Mouse (Mus musculus): ENCODE results near the gene Nav3. TPM values are rescaled to one million over a fixed set of nuclear protein-coding genes. Genes with fewer than 3 reads are reported as not detected.
A peak's percentile ranks its signal among the peaks of the same experiment; 100 is the strongest.

Gene Nav3
- total RNA-seq, 4 experiments from 2014 or later: 78.0 to 87.9 (median 83.6) TPM

- peak; percentile 60 to 61 for DNase-seq (ENCODE audit: low spot score in 2 of 2)
Measured at GRCm38 (mm10) chr10:110192026-110192805, 263.8 kb downstream of the Nav3 start.

DNA sequence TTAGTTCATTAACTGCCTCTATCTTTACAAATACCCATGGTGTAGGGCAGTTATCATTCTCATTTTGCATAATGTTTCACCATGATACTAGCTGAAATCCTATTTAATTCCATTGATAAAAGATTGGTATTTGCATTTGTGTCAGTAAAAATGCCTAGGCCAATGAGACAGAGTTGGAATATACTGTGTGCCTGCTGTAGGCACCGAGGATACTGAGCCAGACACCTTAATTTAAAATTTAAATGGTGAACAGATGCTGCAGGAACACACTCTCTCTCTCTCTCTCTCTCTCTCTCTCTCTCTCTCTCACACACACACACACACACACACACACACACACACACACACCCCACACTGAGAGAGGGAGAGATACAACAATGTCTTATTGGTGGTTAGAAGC lies 269.8 kb downstream of the Nav3 start:
- DNase-seq (ENCODE audit: low spot score in 2 of 2): no peak

DNA sequence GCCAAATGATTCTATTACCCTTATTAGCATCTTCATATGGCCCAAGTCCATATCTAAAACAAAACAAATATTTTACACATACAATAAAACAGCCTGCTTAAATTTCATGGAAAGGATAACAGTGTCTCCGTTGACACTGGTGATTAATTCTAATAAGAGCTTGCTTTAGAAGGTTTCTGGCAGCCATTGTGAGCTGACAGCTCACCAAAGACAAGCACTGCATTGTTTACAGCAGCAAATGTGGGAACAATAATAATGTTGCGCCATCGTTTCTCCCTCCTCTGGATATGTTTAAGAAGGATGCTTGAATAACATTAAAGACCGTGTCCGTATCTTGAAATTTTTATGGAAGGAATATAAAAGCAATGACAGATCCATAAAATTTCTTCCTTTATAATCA lies 280.1 kb downstream of the Nav3 start:
- no peak for DNase-seq (ENCODE audit: low spot score in 2 of 2)

DNA sequence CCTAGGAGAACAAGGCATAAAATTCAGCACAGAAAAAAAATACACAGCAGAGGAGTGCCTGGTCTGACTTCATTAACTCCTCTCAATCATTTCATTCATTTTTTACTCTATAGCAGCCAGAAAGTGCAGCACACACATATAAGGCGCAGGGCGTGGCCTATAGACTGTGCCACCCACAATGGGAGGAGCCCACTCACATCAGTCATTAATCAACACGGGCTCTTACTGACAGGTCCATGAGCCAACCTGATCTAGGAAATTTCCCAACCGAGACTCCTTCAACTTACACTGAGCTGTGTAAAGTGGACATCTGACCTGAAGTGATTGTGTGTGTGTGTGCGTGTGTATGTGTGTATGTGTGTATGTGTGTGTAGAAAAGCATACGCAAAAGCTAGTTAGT lies 286.6 kb downstream of the Nav3 start:
- DNase-seq (ENCODE audit: low spot score in 2 of 2): no peak

DNA sequence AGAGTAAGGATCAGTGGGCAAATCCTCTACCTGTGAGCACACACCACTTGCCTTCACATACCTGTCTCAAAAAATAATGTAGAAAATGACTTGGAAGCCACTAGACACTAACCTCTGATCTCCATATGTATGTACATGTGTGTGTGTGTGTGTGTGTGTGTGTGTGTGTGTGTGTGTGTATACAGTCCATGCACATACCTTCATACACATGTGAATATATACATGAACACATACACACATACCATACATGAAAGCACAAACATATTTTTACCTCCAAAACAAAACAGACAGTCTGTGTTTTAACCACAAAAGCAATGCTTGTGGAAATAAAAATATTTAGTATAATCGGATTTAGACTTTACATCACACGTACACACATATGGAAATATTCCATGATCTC lies 287.1 kb downstream of the Nav3 start:
- no peak for DNase-seq (ENCODE audit: low spot score in 2 of 2)

DNA sequence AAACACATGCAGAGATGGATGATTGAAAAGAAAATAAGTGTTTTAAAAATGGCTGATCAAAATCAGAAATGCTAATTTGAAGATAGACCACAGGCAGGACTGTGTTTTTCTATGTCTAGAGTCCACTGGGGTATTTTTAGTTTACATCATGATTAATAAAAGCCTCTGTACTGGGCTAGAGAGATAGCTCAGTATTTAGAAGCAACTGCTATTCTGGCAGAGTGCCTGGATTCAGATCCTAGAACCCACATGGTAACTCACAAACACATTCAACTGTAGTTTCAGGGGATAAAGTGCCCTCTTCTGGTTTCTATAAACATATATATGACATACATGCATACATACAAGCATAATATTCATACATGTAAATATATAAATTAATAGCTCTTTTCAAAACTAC lies 293.4 kb downstream of the Nav3 start:
- no peak for DNase-seq (ENCODE audit: low spot score in 2 of 2)

DNA sequence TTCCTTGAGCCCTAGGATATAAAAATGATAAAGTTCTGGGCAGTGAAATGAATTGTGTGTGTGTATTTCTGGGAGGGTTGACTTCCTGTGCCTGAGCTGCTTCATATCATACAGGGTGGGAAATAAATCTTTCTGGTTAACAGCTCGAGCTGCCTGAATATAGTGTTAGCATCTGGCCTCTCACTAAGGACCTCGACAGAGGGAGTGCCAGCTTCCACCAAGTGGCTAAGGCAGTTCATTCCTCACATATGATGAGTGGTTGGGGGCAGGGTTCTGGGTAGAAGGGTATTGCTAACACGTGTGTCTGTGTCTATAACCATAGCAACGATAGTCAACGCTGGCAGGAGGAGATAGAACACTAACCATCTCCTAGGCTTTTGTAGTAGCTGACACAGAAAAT lies 295.1 kb downstream of the Nav3 start:
- DNase-seq (ENCODE audit: low spot score in 2 of 2): no peak

DNA sequence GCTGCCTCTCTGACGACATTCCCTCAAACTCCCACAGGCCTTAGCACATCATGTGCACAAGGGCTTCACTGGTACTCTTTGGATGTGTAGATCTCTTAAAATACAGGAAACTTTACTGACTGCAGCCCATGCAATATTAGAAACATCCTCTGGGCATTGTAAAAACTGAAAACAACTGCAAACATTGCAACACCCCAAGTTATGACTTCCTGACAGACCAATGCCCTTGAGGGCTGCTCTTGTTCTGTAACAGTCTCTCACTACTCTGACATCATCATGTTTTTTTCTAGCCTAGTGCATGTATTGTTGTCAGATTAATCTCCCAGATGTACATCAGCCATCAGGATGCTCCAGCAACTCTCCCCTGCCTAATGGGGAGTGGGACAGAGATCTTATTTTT lies 296.5 kb downstream of the Nav3 start:
- DNase-seq (ENCODE audit: low spot score in 2 of 2): no peak

DNA sequence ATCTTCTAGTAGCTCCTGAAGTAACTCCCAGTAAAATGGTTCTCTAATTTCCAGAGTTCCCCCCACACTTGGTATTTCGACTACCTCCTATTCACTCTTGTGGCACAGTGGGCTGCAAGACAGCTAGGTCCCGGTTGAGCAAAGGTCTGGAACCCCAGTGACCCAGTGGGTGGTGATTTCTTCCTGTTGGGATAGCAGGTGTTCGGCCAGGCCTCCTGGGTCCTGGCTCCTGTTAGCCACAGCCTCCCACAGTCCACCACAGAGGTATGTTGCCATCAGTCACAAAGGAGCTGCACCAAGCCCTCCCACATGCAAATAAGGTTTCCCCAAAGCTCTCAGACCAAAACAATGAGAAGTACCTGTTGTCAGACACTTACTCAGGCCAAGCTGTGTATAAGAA lies 297.9 kb downstream of the Nav3 start:
- no peak for DNase-seq (ENCODE audit: low spot score in 2 of 2)

DNA sequence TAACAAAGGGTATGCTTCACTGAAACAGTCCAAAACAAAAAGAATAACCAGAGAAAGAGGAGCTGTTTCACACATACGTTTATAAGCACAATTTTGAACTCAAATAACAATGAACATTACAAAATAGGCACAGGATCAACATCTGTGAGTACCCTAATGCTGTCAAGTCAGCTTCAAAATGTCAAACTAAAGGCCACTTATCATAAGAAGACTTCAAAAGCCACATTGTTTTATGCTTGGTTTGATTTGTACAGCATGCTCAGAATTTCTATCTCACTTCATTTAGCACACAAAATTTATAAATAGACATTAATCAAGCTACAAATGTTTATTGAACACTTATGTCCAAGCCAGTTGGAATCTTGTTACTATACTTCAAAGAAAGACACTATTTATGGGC lies 299.6 kb downstream of the Nav3 start:
- no peak for DNase-seq (ENCODE audit: low spot score in 2 of 2)

GRCm38 (mm10) chr10:110155494-110155893 lies 300.5 kb downstream of the Nav3 start:
- peak in 1 of 2 experiments; percentile 22 for DNase-seq (ENCODE audit: low spot score in 2 of 2)

- no peak for DNase-seq (ENCODE audit: low spot score in 2 of 2)
Measured at GRCm38 (mm10) chr10:110154873-110155237, 301.1 kb downstream of the Nav3 start.

- no peak for DNase-seq (ENCODE audit: low spot score in 2 of 2)
Measured at GRCm38 (mm10) chr10:110154001-110154872, 301.8 kb downstream of the Nav3 start.

GRCm38 (mm10) chr10:110120572-110120971 lies 335.4 kb downstream of the Nav3 start:
- DNase-seq (ENCODE audit: low spot score in 2 of 2): no peak

DNA sequence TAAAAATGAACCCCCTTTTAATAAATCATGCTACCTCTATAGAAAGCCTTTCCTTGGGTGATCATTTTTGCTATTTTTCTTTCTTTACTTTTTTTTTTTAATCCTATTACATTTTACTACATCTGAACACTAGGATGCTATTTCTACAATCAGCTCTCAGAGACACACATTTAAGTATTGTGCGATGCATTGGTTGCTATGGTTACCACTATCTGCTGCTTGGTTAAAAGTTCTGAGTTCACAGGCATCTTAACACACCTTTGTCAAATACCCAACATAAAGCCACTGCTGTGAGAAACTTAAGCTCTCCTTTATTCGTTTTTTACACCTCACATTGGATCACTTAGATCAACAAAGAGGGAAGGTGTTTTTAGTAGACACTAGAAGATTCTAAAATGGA lies 338.7 kb downstream of the Nav3 start:
- no peak for DNase-seq (ENCODE audit: low spot score in 2 of 2)

DNA sequence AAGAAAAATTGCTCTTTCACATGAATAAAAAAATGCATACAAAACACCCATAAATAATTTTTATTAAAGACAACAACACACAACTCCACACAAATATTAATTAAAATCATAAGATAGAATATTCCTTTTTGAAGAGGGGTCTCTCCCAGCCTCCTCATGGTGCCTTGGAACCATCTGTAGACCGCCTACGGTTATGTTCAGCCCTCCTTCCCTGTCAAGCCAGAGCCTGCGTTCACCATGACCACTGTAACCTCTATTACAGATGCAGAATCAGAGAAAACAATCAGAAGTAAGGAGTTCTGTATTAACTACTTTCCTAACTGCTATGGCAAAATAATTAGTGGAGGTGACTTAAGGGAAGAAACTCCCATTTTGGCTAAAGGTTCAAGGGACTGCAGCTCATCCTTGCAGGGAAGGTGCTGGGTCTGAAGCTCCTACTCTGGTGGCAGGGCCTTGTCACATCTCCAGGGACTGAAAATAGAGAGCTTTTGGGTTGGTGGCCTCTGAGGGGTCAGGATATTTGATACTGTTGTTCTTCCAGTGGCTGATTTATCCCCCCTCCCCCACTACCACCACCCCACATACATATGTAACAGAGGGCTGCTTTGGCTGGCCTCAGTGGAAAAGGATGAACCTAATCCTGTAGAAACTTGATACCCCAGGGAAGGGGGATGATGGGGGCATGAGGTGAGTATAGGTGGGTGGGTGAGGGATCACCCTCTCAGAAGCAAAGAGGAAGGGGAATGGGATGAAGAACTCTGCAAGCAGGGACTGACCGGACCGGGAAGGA lies 343.1 kb downstream of the Nav3 start:
- no peak for DNase-seq (ENCODE audit: low spot score in 2 of 2)

DNA sequence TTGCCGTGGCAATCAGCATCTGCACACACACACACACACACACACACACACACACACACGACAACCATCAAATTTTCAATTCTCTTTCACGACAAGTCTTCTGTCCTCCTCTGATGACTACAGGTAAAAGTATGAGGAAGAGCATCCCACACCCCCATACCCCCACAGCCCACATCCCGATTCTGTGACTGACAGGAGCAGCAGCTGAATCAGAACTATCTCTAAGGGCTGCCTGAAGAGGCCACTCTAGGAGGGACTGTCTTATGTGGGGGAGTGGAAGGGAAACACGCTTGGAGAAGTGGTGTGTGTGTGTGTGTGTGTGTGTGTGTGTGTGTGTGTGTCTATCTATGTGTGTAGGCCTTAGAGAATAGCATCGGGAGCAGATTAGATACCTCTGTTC lies 352.7 kb downstream of the Nav3 start:
- DNase-seq (ENCODE audit: low spot score in 2 of 2): no peak

DNA sequence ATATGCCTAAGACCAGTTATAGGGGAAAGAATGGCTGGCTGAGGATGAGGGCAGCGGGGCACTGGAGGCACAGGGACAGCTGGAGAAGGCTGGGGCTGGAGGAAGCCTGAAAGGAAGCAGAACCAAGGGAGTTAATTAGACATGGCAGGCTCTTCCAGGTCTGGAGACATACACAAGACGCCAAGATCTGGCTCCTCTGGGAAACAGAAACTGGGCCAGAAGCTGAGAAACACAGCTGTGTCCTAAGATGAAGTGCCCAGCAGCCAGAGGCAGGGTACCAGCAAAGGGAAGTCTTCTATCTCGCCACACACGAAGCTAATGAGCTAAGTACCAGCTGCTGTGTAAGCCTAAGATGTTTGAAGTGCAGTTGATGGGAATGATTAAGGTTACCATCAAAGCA lies 353.8 kb downstream of the Nav3 start:
- no peak for DNase-seq (ENCODE audit: low spot score in 2 of 2)

- DNase-seq (ENCODE audit: low spot score in 2 of 2): no peak
Measured at GRCm38 (mm10) chr10:110094433-110094832, 361.6 kb downstream of the Nav3 start.

DNA sequence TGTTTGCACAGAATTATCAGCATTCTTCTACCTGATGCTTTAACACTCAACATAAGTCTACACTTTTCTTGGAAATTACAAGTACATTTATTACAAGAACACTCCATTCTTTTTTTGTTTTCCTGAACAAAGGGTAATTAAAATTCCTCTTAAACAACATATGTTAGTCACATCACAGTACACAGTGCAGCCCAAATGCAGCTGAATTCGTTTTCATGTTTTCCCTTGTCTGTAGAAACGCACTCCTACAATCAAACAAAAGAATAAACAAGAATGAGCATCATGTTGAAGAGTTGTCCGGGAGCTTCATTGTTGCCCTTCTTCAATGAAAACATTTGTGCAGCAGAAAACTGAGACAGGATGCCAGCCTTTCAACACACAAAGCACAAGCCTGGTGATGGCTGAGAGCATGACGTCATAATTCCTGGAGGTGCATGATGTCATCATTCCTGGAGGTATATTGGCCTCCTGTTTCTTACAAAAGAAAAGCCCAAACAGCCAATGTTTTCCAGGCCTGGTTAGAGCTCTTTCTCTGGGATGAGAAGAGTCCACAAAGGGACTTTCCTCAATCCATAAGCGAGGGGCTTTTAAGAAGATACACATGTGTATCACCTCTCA lies 367.5 kb downstream of the Nav3 start:
- DNase-seq (ENCODE audit: low spot score in 2 of 2): no peak

GRCm38 (mm10) chr10:110085903-110086302 lies 370.1 kb downstream of the Nav3 start:
- no peak for DNase-seq (ENCODE audit: low spot score in 2 of 2)

Measured in layer of hippocampus, adult 8-10 months (tissue).